Mouse (Mus musculus): ENCODE results near the gene Hmcn2. TPM values are rescaled to one million over a fixed set of nuclear protein-coding genes. Genes with fewer than 3 reads are reported as not detected.

The Hmcn2 gene
- polyA plus RNA-seq, 1 experiment from 2014 or later, result 5.5 TPM

DNA sequence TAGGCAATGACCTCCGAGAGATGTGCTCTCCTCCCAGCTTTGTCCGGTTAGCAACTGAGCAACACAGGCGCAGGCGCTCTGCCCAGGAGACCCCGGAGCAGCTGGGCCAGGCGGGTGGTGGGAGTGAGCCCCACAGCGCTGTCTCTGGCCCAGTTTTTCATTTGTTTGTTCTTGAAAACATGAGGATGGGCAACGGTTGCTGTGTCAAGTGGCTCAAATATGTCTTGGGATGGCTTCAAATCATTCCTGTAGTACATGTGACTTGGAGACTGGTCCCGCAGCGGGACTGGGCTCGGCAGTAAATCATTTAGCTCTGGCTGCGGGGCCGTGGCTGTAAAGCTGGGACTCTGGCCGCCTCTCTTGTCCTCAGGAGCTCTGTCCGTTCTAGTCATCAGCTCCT, 4.7 kb upstream of the Hmcn2 start:
- ATAC-seq, result no peak

DNA sequence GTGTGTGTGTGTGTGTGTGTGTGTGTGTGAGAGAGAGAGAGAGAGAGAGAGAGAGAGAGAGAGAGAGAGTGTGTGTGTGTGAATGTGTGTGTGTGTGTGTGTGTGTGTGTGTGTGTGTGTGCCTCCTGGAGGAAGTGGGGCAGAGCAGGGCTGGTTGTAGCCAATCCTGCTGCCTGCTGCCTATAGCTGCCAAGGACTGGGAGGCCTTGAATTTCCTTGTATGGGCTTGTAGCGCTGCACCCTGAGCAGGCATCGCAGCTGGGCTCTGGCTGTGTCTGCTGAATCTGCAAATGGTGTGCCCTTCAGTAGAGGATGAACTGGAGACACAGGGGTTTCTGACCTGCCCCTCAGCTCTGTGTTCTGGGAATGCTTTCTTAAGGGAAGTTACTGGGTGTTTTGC, 3.9 kb downstream of the Hmcn2 start:
- no peaks in the 10 kb centered on the region for H3K9me3 ChIP-seq (ENCODE audit: control insufficient read depth)
- no peak for ATAC-seq
- H3K9ac ChIP-seq (ENCODE audit: low read depth, low read length), result no peak overlapping the region
- H3K36me3 ChIP-seq (ENCODE audit: control insufficient read depth, insufficient read depth), result no peaks in the 10 kb centered on the region
- H3K27me3 ChIP-seq (replicated peaks; ENCODE audit: control insufficient read depth, insufficient read depth, low read length), result peaks cover 34% of the 10 kb centered on the region
- 21% methylated on average over 2 of the region's 2 CpGs for WGBS
- TF ChIP-seq CTCF (IDR thresholded peaks at IDR 0.05; ENCODE audit: low read depth), result no peak
- H3K4me3 ChIP-seq (ENCODE audit: low read depth, low read length), result no peak overlapping the region
- H3K27ac ChIP-seq (ENCODE audit: low read depth, low read length), result peak overlapping the region; percentile 42; the same call in 1 of the 2 replicates
- no peaks in the 10 kb centered on the region for H3K4me1 ChIP-seq (replicated peaks; ENCODE audit: control insufficient read depth, insufficient read depth, low read length)
- no peak overlapping the region for H3K4me2 ChIP-seq (replicated peaks; ENCODE audit: low read depth)

More for the DNA sequence above, 4.7 kb upstream of the Hmcn2 start:
- H3K4me1 ChIP-seq (replicated peaks; ENCODE audit: control insufficient read depth, insufficient read depth, low read length), result no peaks in the 10 kb centered on the region
- no peak overlapping the region for H3K27ac ChIP-seq (ENCODE audit: low read depth, low read length)
- 36% methylated on average over 15 of the region's 15 CpGs for WGBS
- peaks cover 19% of the 10 kb centered on the region for H3K27me3 ChIP-seq (replicated peaks; ENCODE audit: control insufficient read depth, insufficient read depth, low read length)
- no peak overlapping the region for H3K4me3 ChIP-seq (ENCODE audit: low read depth, low read length)
- no peak overlapping the region for H3K9ac ChIP-seq (ENCODE audit: low read depth, low read length)
- no peaks in the 10 kb centered on the region for H3K9me3 ChIP-seq (ENCODE audit: control insufficient read depth)
- H3K36me3 ChIP-seq (ENCODE audit: control insufficient read depth, insufficient read depth), result no peaks in the 10 kb centered on the region
- H3K4me2 ChIP-seq (replicated peaks; ENCODE audit: low read depth), result no peak overlapping the region
- no peak for TF ChIP-seq CTCF (IDR thresholded peaks at IDR 0.05; ENCODE audit: low read depth)

DNA sequence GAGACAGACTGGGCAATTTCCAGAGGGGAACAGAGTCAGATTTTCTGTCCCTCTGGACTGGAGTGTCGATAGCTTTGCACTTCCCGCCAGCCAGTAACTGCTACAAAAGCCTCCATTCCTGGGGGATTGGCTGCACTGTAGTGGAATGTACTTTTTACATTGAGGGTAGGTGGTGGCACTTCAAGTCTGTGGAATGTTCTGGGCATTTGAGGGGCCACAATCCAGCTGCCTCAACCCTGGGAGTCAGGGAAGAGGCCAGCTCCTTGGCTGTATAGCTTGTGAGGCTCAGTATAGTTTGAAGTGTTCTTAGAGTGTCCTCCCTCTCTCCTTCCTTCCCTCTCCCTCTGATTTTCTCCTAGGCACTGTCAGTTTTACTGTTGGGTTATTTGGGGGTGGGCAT, 5.0 kb downstream of the Hmcn2 start:
- H3K4me2 ChIP-seq (replicated peaks; ENCODE audit: low read depth), result no peak overlapping the region
- no peaks in the 10 kb centered on the region for H3K36me3 ChIP-seq (ENCODE audit: control insufficient read depth, insufficient read depth)
- H3K27ac ChIP-seq (ENCODE audit: low read depth, low read length), result no peak overlapping the region
- peaks cover 24% of the 10 kb centered on the region for H3K27me3 ChIP-seq (replicated peaks; ENCODE audit: control insufficient read depth, insufficient read depth, low read length)
- WGBS, result 72% methylated on average over 2 of the region's 2 CpGs
- no peaks in the 10 kb centered on the region for H3K9me3 ChIP-seq (ENCODE audit: control insufficient read depth)
- no peak for TF ChIP-seq CTCF (IDR thresholded peaks at IDR 0.05; ENCODE audit: low read depth)
- no peak for ATAC-seq
- H3K4me1 ChIP-seq (replicated peaks; ENCODE audit: control insufficient read depth, insufficient read depth, low read length), result no peaks in the 10 kb centered on the region
- no peak overlapping the region for H3K4me3 ChIP-seq (ENCODE audit: low read depth, low read length)
- no peak overlapping the region for H3K9ac ChIP-seq (ENCODE audit: low read depth, low read length)

DNA sequence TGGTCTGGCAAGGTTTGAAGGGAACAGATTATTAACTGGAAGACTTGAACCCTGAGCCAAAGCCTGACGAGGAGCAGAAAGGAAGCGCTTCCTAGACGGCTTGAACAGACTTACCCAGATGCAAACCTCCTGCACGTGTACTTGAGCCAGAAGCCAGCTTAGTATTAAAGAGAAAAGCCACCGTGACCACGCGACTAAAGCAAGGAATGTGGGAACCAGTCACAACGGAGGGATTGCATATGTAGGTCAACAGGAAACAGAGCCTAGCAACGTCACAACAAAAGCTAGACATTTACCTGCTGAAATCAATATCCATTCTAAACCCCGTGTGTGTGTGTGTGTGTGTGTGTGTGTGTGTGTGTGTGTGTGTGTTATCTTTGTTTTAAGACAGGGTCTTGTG, 13.0 kb downstream of the Hmcn2 start:
- Histone ChIP-seq H3K36me3 (ENCODE audit: control insufficient read depth, insufficient read depth) (no peaks in the 10 kb centered on the region), H3K9ac (ENCODE audit: low read depth, low read length) (no peak overlapping the region), H3K27me3 (replicated peaks; ENCODE audit: control insufficient read depth, insufficient read depth, low read length) (no peaks in the 10 kb centered on the region), H3K4me3 (ENCODE audit: low read depth, low read length) (no peak overlapping the region), H3K27ac (ENCODE audit: low read depth, low read length) (no peak overlapping the region), H3K4me2 (replicated peaks; ENCODE audit: low read depth) (no peak overlapping the region), H3K4me1 (replicated peaks; ENCODE audit: control insufficient read depth, insufficient read depth, low read length) (no peaks in the 10 kb centered on the region), H3K9me3 (ENCODE audit: control insufficient read depth) (no peaks in the 10 kb centered on the region)
- 46% methylated on average over 10 of the region's 10 CpGs for WGBS
- ATAC-seq, result no peak
- no peak for TF ChIP-seq CTCF (IDR thresholded peaks at IDR 0.05; ENCODE audit: low read depth)

DNA sequence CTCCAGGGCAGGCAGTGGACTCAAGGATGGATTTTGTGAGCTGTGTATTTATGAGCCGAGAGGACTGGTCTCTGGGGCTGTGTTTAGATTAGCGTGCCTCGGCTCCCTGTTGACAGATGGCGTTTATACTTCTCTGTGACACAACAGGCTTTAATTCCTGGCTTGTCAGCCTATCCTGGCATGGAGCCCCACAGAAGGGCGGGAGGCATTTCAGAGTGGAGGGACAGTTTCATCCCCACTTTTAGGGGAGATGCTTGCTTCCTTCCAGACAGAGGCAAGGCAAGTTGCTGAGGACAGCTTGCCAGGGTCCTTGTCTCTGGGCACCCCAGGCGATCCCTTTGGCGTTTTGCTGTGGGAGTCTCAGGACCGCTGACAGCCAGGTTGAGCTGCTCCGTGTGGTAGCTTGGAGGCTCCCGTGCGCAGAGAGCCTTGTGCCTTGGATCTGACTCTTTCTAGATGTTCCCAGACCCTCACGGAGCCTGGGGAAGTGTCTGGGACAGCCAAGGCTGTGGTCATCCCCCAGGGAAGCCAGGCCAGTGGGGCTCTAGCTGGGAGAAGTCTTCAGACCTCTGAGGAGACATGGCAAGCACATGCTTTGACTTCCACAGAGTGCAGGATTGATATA, 23.6 kb downstream of the Hmcn2 start:
- H3K27ac ChIP-seq (ENCODE audit: low read depth, low read length), result peak overlapping the region; percentile 54
- no peaks in the 10 kb centered on the region for H3K4me1 ChIP-seq (replicated peaks; ENCODE audit: control insufficient read depth, insufficient read depth, low read length)
- TF ChIP-seq CTCF (IDR thresholded peaks at IDR 0.05; ENCODE audit: low read depth), result no peak
- H3K27me3 ChIP-seq (replicated peaks; ENCODE audit: control insufficient read depth, insufficient read depth, low read length), result no peaks in the 10 kb centered on the region
- H3K4me3 ChIP-seq (ENCODE audit: low read depth, low read length), result no peak overlapping the region
- WGBS, result 42% methylated on average over 12 of the region's 12 CpGs
- ATAC-seq, result no peak
- no peaks in the 10 kb centered on the region for H3K36me3 ChIP-seq (ENCODE audit: control insufficient read depth, insufficient read depth)
- no peak overlapping the region for H3K9ac ChIP-seq (ENCODE audit: low read depth, low read length)
- peak overlapping the region; percentile 27 for H3K4me2 ChIP-seq (replicated peaks; ENCODE audit: low read depth)
- H3K9me3 ChIP-seq (ENCODE audit: control insufficient read depth), result no peaks in the 10 kb centered on the region

DNA sequence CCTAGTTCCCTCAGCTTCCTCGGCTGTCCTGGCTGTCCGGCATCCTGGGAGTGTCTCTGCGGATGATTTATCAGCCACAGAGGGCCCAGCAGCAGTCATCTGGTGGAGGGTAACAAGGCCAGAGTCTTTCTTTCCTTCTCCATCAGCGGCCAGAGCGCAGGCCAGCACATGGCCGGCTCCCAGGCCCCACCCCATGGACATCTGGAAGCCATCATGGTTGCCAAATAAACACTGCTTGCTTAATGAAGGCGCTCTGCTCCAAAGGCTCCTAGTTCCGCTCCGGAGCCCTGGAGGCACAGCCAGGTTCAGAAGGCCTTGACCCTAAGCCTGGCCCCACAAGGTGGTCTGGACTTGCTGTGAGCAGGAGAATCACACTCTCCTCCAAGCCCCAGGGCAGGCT, 25.6 kb downstream of the Hmcn2 start:
- no peak for ATAC-seq
- no peaks in the 10 kb centered on the region for H3K9me3 ChIP-seq (ENCODE audit: control insufficient read depth)
- no peak for TF ChIP-seq CTCF (IDR thresholded peaks at IDR 0.05; ENCODE audit: low read depth)
- H3K4me3 ChIP-seq (ENCODE audit: low read depth, low read length), result no peak overlapping the region
- no peak overlapping the region for H3K4me2 ChIP-seq (replicated peaks; ENCODE audit: low read depth)
- H3K9ac ChIP-seq (ENCODE audit: low read depth, low read length), result no peak overlapping the region
- no peaks in the 10 kb centered on the region for H3K27me3 ChIP-seq (replicated peaks; ENCODE audit: control insufficient read depth, insufficient read depth, low read length)
- 49% methylated on average over 9 of the region's 9 CpGs for WGBS
- H3K27ac ChIP-seq (ENCODE audit: low read depth, low read length), result no peak overlapping the region
- H3K4me1 ChIP-seq (replicated peaks; ENCODE audit: control insufficient read depth, insufficient read depth, low read length), result no peaks in the 10 kb centered on the region
- no peaks in the 10 kb centered on the region for H3K36me3 ChIP-seq (ENCODE audit: control insufficient read depth, insufficient read depth)
